Mouse (Mus musculus): ENCODE results near the gene Gm4707. TPM values are rescaled to one million over a fixed set of nuclear protein-coding genes. Genes with fewer than 3 reads are reported as not detected.
"Not testable (repeated sequence)": the region's sequence is repeated elsewhere in the genome, so short reads cannot be mapped to it uniquely, and the experiment has no call there.

The Gm4707 gene
- total RNA-seq, 2 experiments from 2014 or later, result 0.61 to 2.5 TPM

DNA sequence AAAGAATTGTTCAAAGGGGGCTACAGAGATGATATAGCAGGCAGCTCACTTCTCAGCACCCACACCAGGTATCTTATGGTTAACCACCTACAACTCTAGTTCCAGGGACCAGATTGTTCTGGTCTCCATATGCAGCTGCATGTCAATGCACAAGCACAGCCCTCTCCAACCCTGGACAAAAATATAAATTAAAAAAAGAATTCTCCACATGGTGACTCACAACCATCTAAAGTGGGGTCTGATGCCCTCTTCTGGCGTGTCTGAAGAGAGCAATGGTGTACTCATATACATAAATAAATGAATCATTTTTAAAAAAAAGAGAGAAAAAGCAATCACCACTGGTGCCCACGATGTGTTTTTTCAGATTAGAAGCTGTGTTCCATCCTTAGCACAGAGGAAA is 15.0 kb downstream of the Gm4707 start:
- DNase-seq (ENCODE audit: low spot score in 2 of 2), result peak; percentile 7 to 17

DNA sequence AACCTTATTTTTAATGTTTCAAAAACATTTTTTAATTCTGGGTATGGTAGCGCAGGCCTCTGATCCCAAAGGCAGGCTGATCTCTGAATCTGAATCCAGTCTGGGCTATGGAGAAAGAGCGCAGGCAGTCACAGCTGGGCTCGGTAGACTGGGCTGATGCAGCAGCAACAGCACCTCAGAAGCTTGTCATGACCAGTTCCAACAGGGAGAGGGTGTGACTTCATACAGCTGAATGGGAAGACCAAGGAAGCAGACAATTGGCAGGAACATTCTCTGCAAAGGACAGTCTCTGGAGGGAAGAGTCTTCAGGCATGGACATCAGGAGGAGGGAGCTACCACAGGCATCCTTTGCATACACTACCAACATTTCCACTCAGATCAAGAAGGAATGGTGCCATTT is 15.6 kb downstream of the Gm4707 start:
- DNase-seq (ENCODE audit: low spot score in 2 of 2), result no peak

DNA sequence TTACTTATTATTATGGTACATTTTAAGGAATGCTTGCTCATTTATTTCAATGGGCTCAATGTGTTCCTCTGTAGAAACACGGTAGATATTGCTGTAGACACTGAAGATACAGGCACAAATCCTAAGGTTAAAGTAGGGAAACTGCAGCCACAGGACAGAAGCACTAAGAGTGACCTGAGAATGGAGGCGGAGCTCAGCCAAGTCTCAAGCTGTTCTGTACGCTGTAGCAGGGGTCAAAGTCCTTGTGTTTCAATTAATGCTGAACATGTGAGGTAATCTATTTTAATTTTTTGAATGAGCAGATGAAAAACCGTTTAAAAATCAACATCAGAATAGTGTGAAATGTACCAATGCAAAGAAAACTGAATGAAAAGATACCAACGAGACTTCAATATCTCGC is 16.4 kb downstream of the Gm4707 start:
- DNase-seq (ENCODE audit: low spot score in 2 of 2), result no peak

DNA sequence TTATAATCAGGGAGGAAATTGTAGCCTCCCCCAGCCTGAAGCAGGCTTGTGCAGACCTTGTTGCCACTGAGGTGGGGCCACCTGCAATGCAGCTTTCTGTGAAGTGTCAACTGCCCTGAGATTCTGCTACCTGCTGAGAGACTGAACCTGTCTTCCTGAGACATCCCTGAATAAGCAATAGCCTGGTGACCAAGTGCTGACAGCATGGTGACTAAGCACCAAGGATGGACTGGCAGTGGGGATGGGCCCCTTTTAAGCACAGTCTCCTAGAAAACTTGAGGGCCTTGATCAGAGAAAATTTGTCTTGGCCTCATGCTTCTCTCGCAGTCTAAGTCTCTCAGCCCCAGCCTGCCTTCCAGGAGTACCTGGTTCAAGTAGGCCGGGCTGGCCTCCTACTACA is 37.2 kb downstream of the Gm4707 start:
- not testable (repeated sequence) for DNase-seq (ENCODE audit: low spot score in 2 of 2)

DNA sequence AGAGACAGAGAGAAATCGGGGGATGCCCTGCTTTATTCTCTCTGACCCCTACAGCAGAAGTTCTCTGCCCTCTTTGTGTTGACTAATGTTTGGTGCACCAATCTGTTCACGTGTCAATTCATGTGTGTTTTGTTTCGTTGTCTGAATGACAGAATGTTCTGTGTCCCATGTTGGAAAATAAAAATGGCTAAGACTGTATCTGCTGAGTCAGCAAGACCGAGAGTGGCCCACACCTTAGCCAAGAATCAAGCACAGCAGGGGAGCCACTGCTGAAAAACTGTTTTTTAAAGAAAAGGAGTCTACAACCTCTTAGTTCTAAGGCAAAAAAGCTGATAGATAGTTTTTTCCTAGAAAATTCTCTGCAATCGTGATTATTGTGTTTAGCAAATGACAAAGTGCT is 40.3 kb downstream of the Gm4707 start:
- not testable (repeated sequence) for DNase-seq (ENCODE audit: low spot score in 2 of 2)

DNA sequence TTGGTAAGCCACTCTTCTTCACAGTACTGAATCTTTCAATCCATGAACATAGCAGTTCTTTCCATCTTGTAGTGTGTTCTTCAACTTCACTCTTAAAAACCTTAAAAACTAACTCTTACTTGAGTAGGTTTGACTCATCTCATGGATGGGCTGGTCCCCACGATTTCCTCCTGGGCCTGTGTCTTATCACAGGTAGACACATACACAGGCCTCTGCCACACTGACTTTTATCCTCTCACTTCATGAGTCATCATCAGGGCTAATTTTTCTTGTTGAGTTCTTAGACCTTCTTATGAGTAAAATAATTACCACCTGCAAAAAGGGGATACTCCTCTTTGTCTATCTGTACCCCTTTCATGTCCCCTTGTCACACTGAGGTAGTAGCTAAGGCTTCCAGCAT is 42.7 kb downstream of the Gm4707 start:
- no peak for DNase-seq (ENCODE audit: low spot score in 2 of 2)

Other genes starting within 250 kb of the Gm4707 start
- gene Emilin2, start 147.9 kb downstream of the Gm4707 start, total RNA-seq (2021), result 1 to 10 TPM; 2.7 to 2.8 TPM
- gene Smchd1, start 15.4 kb upstream of the Gm4707 start, total RNA-seq (2021), result 10 to 100 TPM; 29.2 to 33.0 TPM
- under 1 TPM in 1 of 2 experiments, not detected in 1; 0.21 TPM for gene Ndc80, start 66.9 kb upstream of the Gm4707 start, total RNA-seq (2021)
- 1 to 10 TPM; 2.2 to 2.6 TPM for gene Spdya, start 92.1 kb upstream of the Gm4707 start, total RNA-seq (2021)
- gene Wdr43, start 156.0 kb upstream of the Gm4707 start, total RNA-seq (2021), result 10 to 100 TPM; 23.2 to 24.5 TPM
- gene Togaram2, start 213.3 kb upstream of the Gm4707 start, total RNA-seq (2021), result 1 to 10 TPM; 2.7 to 3.2 TPM